ENCODE assay signal across 9 mouse cellular contexts in the genomic region with DNA sequence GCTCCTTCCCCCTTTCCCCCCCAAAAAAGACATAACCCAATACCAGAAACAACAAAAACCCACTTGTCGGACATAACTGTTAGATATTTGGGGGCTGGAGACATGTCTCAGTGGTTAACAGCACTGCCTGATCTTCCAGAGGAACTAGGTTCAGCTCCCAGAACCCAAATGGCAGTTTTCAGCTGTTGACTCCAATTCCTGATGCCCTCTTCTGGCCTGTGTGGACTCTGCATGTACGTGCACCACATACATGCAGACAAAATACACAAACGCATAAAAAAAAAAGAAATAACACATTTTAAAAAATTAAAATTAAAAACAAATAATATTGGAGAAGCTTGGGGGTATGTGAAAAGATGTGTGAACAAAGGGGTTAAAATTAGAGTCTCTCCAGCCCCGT. TPM values are rescaled to one million over a fixed set of nuclear protein-coding genes. Genes with fewer than 3 reads are reported as not detected.
DNase-seq lines count a peak whose midpoint lies in the region; ATAC-seq lines count a peak whose summit lies in the region.
"Had no signal": no experiment of that assay in that cellular context is flagged by ENCODE, and none has a peak within 500 bp of the region (broad histone marks: within the 10 kb centered on the region; RNA-seq: fewer than 3 reads in every experiment).

No protein-coding gene starts in this region.

- ATAC-seq in forebrain, embryonic 14.5 days = no peak
- no peak for ATAC-seq in forebrain, embryonic 13.5 days

- WGBS in forebrain, embryonic 14.5 days = 87% methylated on average over 4 of the region's 4 CpGs
- 93% methylated on average over 4 of the region's 4 CpGs for WGBS in forebrain, embryonic 13.5 days

- no peak overlapping the region for H3K9ac ChIP-seq in forebrain, embryonic 14.5 days (ENCODE audit: low read length)
- no peak overlapping the region for H3K9ac ChIP-seq in forebrain, embryonic 13.5 days
- H3K9ac ChIP-seq: heart, embryonic 13.5 days had no signal

- no peaks in the 10 kb centered on the region for H3K4me1 ChIP-seq in forebrain, embryonic 14.5 days (ENCODE audit: control insufficient read depth, insufficient read depth, low read length)
- H3K4me1 ChIP-seq in forebrain, embryonic 13.5 days = no peaks in the 10 kb centered on the region

- H3K27me3 ChIP-seq in forebrain, embryonic 14.5 days (replicated peaks; ENCODE audit: control insufficient read depth, insufficient read depth, low read length) = no peaks in the 10 kb centered on the region
- no peaks in the 10 kb centered on the region for H3K27me3 ChIP-seq in forebrain, embryonic 13.5 days
- H3K27me3 ChIP-seq: heart, embryonic 13.5 days had no signal

- H3K27ac ChIP-seq in forebrain, embryonic 14.5 days (ENCODE audit: low read depth, low read length) = no peak overlapping the region
- H3K27ac ChIP-seq in forebrain, embryonic 13.5 days = no peak overlapping the region
- H3K27ac ChIP-seq: heart, embryonic 13.5 days had no signal

- DNase-seq in forebrain, embryonic 14.5 days (ENCODE audit: low spot score) = peak; percentile 31
- peak; percentile 29 for DNase-seq in right cerebral cortex, postnatal 14 days
- DNase-seq in right cerebral cortex, postnatal 36 days (ENCODE audit: low spot score in 2 of 2) = no peak
- peak; percentile 42 to 47 for DNase-seq in cerebellum, postnatal 36 days
- DNase-seq in lung, postnatal 14 days = peak; percentile 42
- no peak for DNase-seq in ovary, postnatal 36 days (ENCODE audit: low spot score)
- no peak for DNase-seq in layer of hippocampus, adult 18-20 months (ENCODE audit: low spot score in 2 of 2)

- H3K36me3 ChIP-seq in forebrain, embryonic 14.5 days (ENCODE audit: control insufficient read depth, insufficient read depth, low read length) = peaks cover 30% of the 10 kb centered on the region
- H3K36me3 ChIP-seq in forebrain, embryonic 13.5 days (ENCODE audit: poor library complexity, severe bottlenecking) = peaks cover 48% of the 10 kb centered on the region

- H3K4me2 ChIP-seq in forebrain, embryonic 14.5 days (ENCODE audit: low read length) = no peak overlapping the region
- no peak overlapping the region for H3K4me2 ChIP-seq in forebrain, embryonic 13.5 days
- H3K4me2 ChIP-seq: heart, embryonic 13.5 days had no signal

- H3K9me3 ChIP-seq in forebrain, embryonic 14.5 days (replicated peaks; ENCODE audit: control insufficient read depth, low read length) = no peaks in the 10 kb centered on the region
- no peaks in the 10 kb centered on the region; the same call in 1 of the 2 replicates for H3K9me3 ChIP-seq in forebrain, embryonic 13.5 days (replicated peaks)
- H3K9me3 ChIP-seq: heart, embryonic 13.5 days had no signal

- no peak overlapping the region for H3K4me3 ChIP-seq in forebrain, embryonic 14.5 days (ENCODE audit: low read depth, low read length)
- no peak overlapping the region for H3K4me3 ChIP-seq in forebrain, embryonic 13.5 days
- H3K4me3 ChIP-seq: heart, embryonic 13.5 days had no signal

RNA-seq across cellular contexts. Expression of gene Fam117b, which starts 54.5 kb away (rescaled TPM):
- 24.2 and 28.4 TPM in 2 replicates for polyA plus RNA-seq in forebrain, embryonic 14.5 days (2014; fragmentation: Nextera tagmentation; extraction: Ambion mirVana)
- polyA plus RNA-seq in forebrain, embryonic 13.5 days (2015; fragmentation: Nextera tagmentation; extraction: Ambion mirVana) = 15.7 and 16.6 TPM in 2 replicates
- total RNA-seq in layer of hippocampus, adult 18-20 months (2021) = 10 to 100 TPM; 57.7 to 58.8 TPM

Comparison
In these comparisons a context has a peak if more than half of its experiments do, and no peak if none do; other contexts are left out.
1. DNase-seq: peak in forebrain, embryonic 14.5 days (single experiment), right cerebral cortex, postnatal 14 days (single experiment), cerebellum, postnatal 36 days (2 of 2) and lung, postnatal 14 days (single experiment); none in right cerebral cortex, postnatal 36 days (0 of 2), ovary, postnatal 36 days (single experiment) and layer of hippocampus, adult 18-20 months (0 of 2).